ENCODE assay signal across 8 mouse cellular contexts in the genomic region with DNA sequence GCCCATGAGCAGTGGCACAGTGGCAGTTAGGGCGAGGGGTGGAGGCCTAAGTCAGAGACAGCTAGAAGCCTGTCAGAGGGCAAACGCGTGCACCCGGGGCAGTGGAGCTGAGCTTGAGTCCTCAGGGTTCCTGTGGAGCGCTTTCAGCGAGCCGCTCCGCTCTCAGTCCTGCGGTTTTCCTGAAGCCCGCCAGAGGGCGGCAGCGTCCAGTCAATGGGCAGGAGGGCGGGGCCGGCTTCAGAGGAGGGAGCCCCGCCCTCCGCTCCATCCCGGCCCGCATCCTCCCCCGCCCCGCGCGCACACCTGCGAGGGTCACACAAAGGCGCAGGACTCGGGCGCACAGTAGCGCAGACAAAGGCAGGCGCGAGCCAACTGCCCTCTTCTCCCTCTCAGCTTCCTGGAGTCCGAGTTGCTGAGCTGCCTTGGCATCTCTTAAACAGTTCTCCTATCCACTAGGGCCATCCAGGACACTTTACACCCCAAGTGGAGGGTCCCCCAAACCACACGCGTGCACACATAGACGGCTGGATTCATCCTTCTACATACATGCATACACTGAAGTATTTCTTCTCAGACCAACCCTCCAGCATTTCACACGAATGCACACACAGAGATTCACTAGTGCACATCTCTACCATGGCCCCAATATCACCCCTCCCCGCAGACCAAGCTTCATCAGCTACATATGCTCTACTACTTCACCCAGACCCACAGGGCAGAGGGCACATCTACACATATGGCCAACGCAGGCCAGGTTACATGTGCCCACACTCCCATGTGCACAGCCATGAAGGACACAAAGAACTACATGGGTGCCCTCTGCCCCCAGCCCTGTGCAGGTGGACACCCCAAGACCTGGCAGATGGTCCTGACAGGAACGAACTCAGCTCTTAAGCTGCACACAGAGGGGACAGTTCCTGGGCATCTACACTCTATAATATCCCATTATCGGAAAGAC. TPM values are rescaled to one million over a fixed set of nuclear protein-coding genes. Genes with fewer than 3 reads are reported as not detected.
A peak's percentile ranks its signal among the peaks of the same experiment; 100 is the strongest.
DNase-seq lines count a peak whose midpoint lies in the region; ATAC-seq and TF ChIP-seq lines count a peak whose summit lies in the region.

No protein-coding gene starts in this region.

- H3K4me2 ChIP-seq in heart, embryonic 12.5 days: peak overlapping the region; percentile 56
- peak overlapping the region; percentile 23; the same call in 1 of the 2 replicates for H3K4me2 ChIP-seq in kidney, postnatal 0 days (ENCODE audit: low read length)
- peak overlapping the region; percentile 69 for H3K4me2 ChIP-seq in liver, embryonic 11.5 days

- no peak overlapping the region for H3K9ac ChIP-seq in heart, embryonic 12.5 days
- no peak overlapping the region for H3K9ac ChIP-seq in kidney, postnatal 0 days (ENCODE audit: low read depth, low read length)
- H3K9ac ChIP-seq in liver, embryonic 11.5 days (ENCODE audit: low read depth, low read length): no peak overlapping the region

- H3K79me2 ChIP-seq in C2C12 (ENCODE audit: control insufficient read depth, insufficient read depth): no peaks in the 10 kb centered on the region

- no peak for TF ChIP-seq POLR2A in bone marrow macrophage, adult 2 months (IDR thresholded peaks at IDR 0.05; ENCODE audit: borderline replicate concordance, low read depth, low read length)
- no peak for TF ChIP-seq POLR2A in embryonic fibroblast, embryonic 13.5 days (IDR thresholded peaks at IDR 0.05; ENCODE audit: low read depth, low read length)

- H3ac ChIP-seq in C2C12 (ENCODE audit: control insufficient read depth, insufficient read length, low read depth): no peak overlapping the region

- 9% methylated on average over 35 of the region's 38 CpGs for WGBS in heart, embryonic 12.5 days
- WGBS in kidney, postnatal 0 days: 8% methylated on average over 38 of the region's 38 CpGs
- WGBS in liver, embryonic 11.5 days: 8% methylated on average over 37 of the region's 38 CpGs

- no peaks in the 10 kb centered on the region for H3K36me3 ChIP-seq in C2C12 (ENCODE audit: control insufficient read depth, insufficient read depth)
- H3K36me3 ChIP-seq in heart, embryonic 12.5 days: no peaks in the 10 kb centered on the region
- H3K36me3 ChIP-seq in kidney, postnatal 0 days (ENCODE audit: insufficient read depth, low read length): no peaks in the 10 kb centered on the region
- no peaks in the 10 kb centered on the region for H3K36me3 ChIP-seq in liver, embryonic 11.5 days (ENCODE audit: control insufficient read depth, insufficient read depth, low read length)
- H3K36me3 ChIP-seq in splenic B cell, adult 2 months (ENCODE audit: control insufficient read depth, insufficient read depth, low read length, poor library complexity, severe bottlenecking): no peaks in the 10 kb centered on the region

- peak; percentile 62 for ATAC-seq in heart, embryonic 12.5 days (ENCODE audit: insufficient number of reproducible peaks, low FRiP score)
- ATAC-seq in kidney, postnatal 0 days (replicated peaks; ENCODE audit: low FRiP score, low read depth): 0 out of 2 replicates have a peak, but pooled peaks have one; percentile 36
- peak; percentile 69 for ATAC-seq in liver, embryonic 11.5 days (replicated peaks; ENCODE audit: low FRiP score)

- H3K4me1 ChIP-seq in bone marrow macrophage, adult 2 months (ENCODE audit: control insufficient read depth, insufficient read depth, low read length): peaks cover 17% of the 10 kb centered on the region
- H3K4me1 ChIP-seq in embryonic fibroblast, embryonic 13.5 days (ENCODE audit: control insufficient read depth, insufficient read depth, low read length): no peaks in the 10 kb centered on the region
- H3K4me1 ChIP-seq in heart, embryonic 12.5 days (replicated peaks): 0 out of 2 replicates have a peak, but pooled peaks cover 4% of the 10 kb centered on the region
- peaks cover 4% of the 10 kb centered on the region; the same call in 1 of the 2 replicates for H3K4me1 ChIP-seq in kidney, postnatal 0 days (replicated peaks; ENCODE audit: insufficient read depth, low read length)
- peaks cover 7% of the 10 kb centered on the region for H3K4me1 ChIP-seq in liver, embryonic 11.5 days (replicated peaks; ENCODE audit: control insufficient read depth, insufficient read depth, low read length)

- peaks cover 70% of the 10 kb centered on the region for H3K27me3 ChIP-seq in C2C12 (ENCODE audit: control insufficient read depth, insufficient read depth, insufficient read length)
- H3K27me3 ChIP-seq in heart, embryonic 12.5 days (replicated peaks): peaks cover 87% of the 10 kb centered on the region
- peaks cover 22% of the 10 kb centered on the region for H3K27me3 ChIP-seq in kidney, postnatal 0 days (ENCODE audit: insufficient read depth, low read length)
- peaks cover 49% of the 10 kb centered on the region for H3K27me3 ChIP-seq in liver, embryonic 11.5 days (replicated peaks; ENCODE audit: control insufficient read depth, insufficient read depth, low read length)
- H3K27me3 ChIP-seq in splenic B cell, adult 2 months (ENCODE audit: control insufficient read depth, insufficient read depth, low read length, poor library complexity, severe bottlenecking): no peaks in the 10 kb centered on the region

- peak; percentile 87 for DNase-seq in kidney, postnatal 0 days (ENCODE audit: low spot score)
- DNase-seq in liver, embryonic 11.5 days (ENCODE audit: low spot score): peak; percentile 81
- DNase-seq in naive thymus-derived CD4-positive, alpha-beta T cell, adult 2 months (ENCODE audit: low read depth): peak; percentile 94
- peak; percentile 93 for DNase-seq in splenic B cell, adult 2 months (ENCODE audit: low read depth, low spot score)

- H3K9me3 ChIP-seq in heart, embryonic 12.5 days (replicated peaks): peaks cover 8% of the 10 kb centered on the region
- no peaks in the 10 kb centered on the region for H3K9me3 ChIP-seq in kidney, postnatal 0 days (replicated peaks; ENCODE audit: low read length)
- H3K9me3 ChIP-seq in liver, embryonic 11.5 days (ENCODE audit: control insufficient read depth, low read length): no peaks in the 10 kb centered on the region

- H3K27ac ChIP-seq in bone marrow macrophage, adult 2 months (ENCODE audit: insufficient read depth, low read depth, low read length): peak overlapping the region; percentile 32
- H3K27ac ChIP-seq in embryonic fibroblast, embryonic 13.5 days (ENCODE audit: insufficient read depth, low read length): no peak overlapping the region
- no peak overlapping the region for H3K27ac ChIP-seq in heart, embryonic 12.5 days (ENCODE audit: poor library complexity, severe bottlenecking)
- no peak overlapping the region for H3K27ac ChIP-seq in kidney, postnatal 0 days
- H3K27ac ChIP-seq in liver, embryonic 11.5 days (ENCODE audit: low read depth, low read length): no peak overlapping the region

- peak; percentile 84 for TF ChIP-seq CTCF in C2C12 (IDR thresholded peaks at IDR 0.05; ENCODE audit: control insufficient read depth, insufficient read depth, insufficient read length)
- TF ChIP-seq CTCF in bone marrow macrophage, adult 2 months (IDR thresholded peaks at IDR 0.05; ENCODE audit: low read depth, low read length): peak; percentile 74
- TF ChIP-seq CTCF in embryonic fibroblast, embryonic 13.5 days (IDR thresholded peaks at IDR 0.05; ENCODE audit: borderline replicate concordance, insufficient read depth, low read length): peak; percentile 50
- TF ChIP-seq CTCF in kidney, postnatal 0 days (IDR thresholded peaks at IDR 0.05; ENCODE audit: low read depth): peak; percentile 82

- H3K79me3 ChIP-seq in C2C12 (ENCODE audit: low read depth): no peaks in the 10 kb centered on the region

- H3K4me3 ChIP-seq in C2C12 (ENCODE audit: insufficient read depth, poor library complexity, severe bottlenecking): no peak overlapping the region
- H3K4me3 ChIP-seq in bone marrow macrophage, adult 2 months (ENCODE audit: insufficient read depth, low read length): peak overlapping the region; percentile 74
- H3K4me3 ChIP-seq in embryonic fibroblast, embryonic 13.5 days (ENCODE audit: insufficient read depth, low read length): no peak overlapping the region
- H3K4me3 ChIP-seq in heart, embryonic 12.5 days: peak overlapping the region; percentile 29; the same call in 1 of the 2 replicates
- no peak overlapping the region for H3K4me3 ChIP-seq in kidney, postnatal 0 days (replicated peaks; ENCODE audit: low read depth, low read length)
- H3K4me3 ChIP-seq in liver, embryonic 11.5 days (ENCODE audit: low read depth, low read length): no peak overlapping the region

TF ChIP-seq in C2C12, 6 proteins besides CTCF, POLR2A, EP300 and RAD21:
- TF ChIP-seq MYOG (IDR thresholded peaks at IDR 0.05; ENCODE audit: control insufficient read depth, extremely low read depth, insufficient read length) (no peak), CEBPB (IDR thresholded peaks at IDR 0.05; ENCODE audit: low read depth) (no peak), MYOD1 (IDR thresholded peaks at IDR 0.05; ENCODE audit: control insufficient read depth, insufficient read length, low read depth) (no peak), FOSL1 (IDR thresholded peaks at IDR 0.05; ENCODE audit: insufficient read depth, low read length, poor library complexity, severe bottlenecking) (no peak), MAX (IDR thresholded peaks at IDR 0.05) (no peak), USF1 (IDR thresholded peaks at IDR 0.05; ENCODE audit: low read depth) (no peak)

RNA-seq across cellular contexts. Expression of gene Pou2f2, which starts 46.2 kb away (rescaled TPM):
- 0.02 TPM for polyA plus RNA-seq in C2C12 (2012; fragmentation: generic; extraction: Trizol)
- polyA plus RNA-seq in bone marrow macrophage, adult 2 months (2012; ENCODE audit: insufficient read depth, insufficient read length, missing spikeins): 105 and 121 TPM in 2 replicates
- 0.07 and 0.68 TPM in 2 replicates for polyA plus RNA-seq in embryonic fibroblast, embryonic 13.5 days (2011; ENCODE audit: insufficient read length, low read depth, missing spikeins)
- polyA plus RNA-seq in heart, embryonic 12.5 days (2016; fragmentation: Nextera tagmentation; extraction: Ambion mirVana): 0.54 and 0.81 TPM in 2 replicates
- polyA plus RNA-seq in kidney, postnatal 0 days (2015; fragmentation: Nextera tagmentation; extraction: Ambion mirVana): 0.45 and 0.59 TPM in 2 replicates
- 2.2 and 3.2 TPM in 2 replicates for polyA plus RNA-seq in liver, embryonic 11.5 days (2014; fragmentation: Nextera tagmentation; extraction: Ambion mirVana)

Comparison
In these comparisons a context has a peak if more than half of its experiments do, and no peak if none do; other contexts are left out.
1. H3K4me3 ChIP-seq: peak in bone marrow macrophage, adult 2 months (single experiment) and heart, embryonic 12.5 days (single experiment); none in C2C12 (single experiment), embryonic fibroblast, embryonic 13.5 days (single experiment), kidney, postnatal 0 days (single experiment) and liver, embryonic 11.5 days (single experiment).
2. RNA of gene Pou2f2, which starts 46.2 kb away (polyA plus RNA-seq): 105 to 121 TPM in bone marrow macrophage, adult 2 months; 2.2 to 3.2 TPM in liver, embryonic 11.5 days, 0.07 to 0.68 TPM in embryonic fibroblast, embryonic 13.5 days, 0.45 to 0.59 TPM in kidney, postnatal 0 days, 0.54 to 0.81 TPM in heart, embryonic 12.5 days and 0.02 TPM in C2C12 (single experiment); every median in the first group is over 10 times any median in the second.
3. Peak in every context shown above with its lines, with median percentiles within 50 percentile points of each other: CTCF ChIP-seq, ATAC-seq, H3K4me2 ChIP-seq and DNase-seq.